Mouse (Mus musculus) MEL (cell line): Measurements from ENCODE around the gene Mrpl11. TPM values are rescaled to one million over a fixed set of nuclear protein-coding genes. Genes with fewer than 3 reads are reported as not detected.

Experiments
- DNase-seq: peaks from one replicate; pipeline ENCODE4 v3.0.0; 2011; ENCODE audit warnings: low read depth, low spot score
- H3K27ac ChIP-seq: 2 replicates; pipeline ENCODE4 v1.5.1; 2012; ENCODE audit warnings: low read depth, mild to moderate bottlenecking, control low read depth, low read length, moderate library complexity; ENCODE audit not compliant: control insufficient read depth
- H3K27me3 ChIP-seq, 2 experiments: fragments of 150-350 bp in 1 of 2; sonication (generic) in 1 of 2; 2 replicates each; pipeline ENCODE4 v1.6.1; 2012; ENCODE audit warnings: low read length in 2 of 2, mild to moderate bottlenecking in 2 of 2, improper control_type of control experiment in 1 of 2, moderate library complexity in 1 of 2; ENCODE audit not compliant: insufficient read depth in 2 of 2, control insufficient read depth in 1 of 2
- H3K36me3 ChIP-seq, 2 experiments: 2 replicates each; pipeline ENCODE4 v1.6.1; 2012 to 2014; ENCODE audit warnings: low read length in 2 of 2, improper control_type of control experiment in 1 of 2, inconsistent platforms in 1 of 2, mild to moderate bottlenecking in 1 of 2; ENCODE audit not compliant: insufficient read depth in 2 of 2, control insufficient read depth in 1 of 2
- H3K4me1 ChIP-seq, 2 experiments: fragments of 150-350 bp in 1 of 2; sonication (generic) in 1 of 2; 2 replicates each; pipeline ENCODE4 v1.6.1; 2012; ENCODE audit warnings: low read length in 2 of 2, improper control_type of control experiment in 1 of 2, mild to moderate bottlenecking in 1 of 2; ENCODE audit not compliant: insufficient read depth in 2 of 2, control insufficient read depth in 1 of 2
- H3K4me3 ChIP-seq, 2 experiments: fragments of 150-350 bp in 1 of 2; sonication (generic) in 1 of 2; 2 replicates each; pipeline ENCODE4 v1.5.1; 2012; ENCODE audit warnings: low read depth in 2 of 2, low read length in 2 of 2, mild to moderate bottlenecking in 2 of 2, moderate library complexity in 2 of 2, control low read depth in 1 of 2, improper control_type of control experiment in 1 of 2; ENCODE audit not compliant: control insufficient read depth in 1 of 2, insufficient read depth in 1 of 2
- H3K79me2 ChIP-seq: 2 replicates; pipeline ENCODE4 v1.6.1; 2012; ENCODE audit warnings: mild to moderate bottlenecking, low read length, moderate library complexity; ENCODE audit not compliant: control insufficient read depth, poor library complexity, insufficient read depth
- H3K9ac ChIP-seq: 2 replicates; pipeline ENCODE4 v1.6.1; 2012; ENCODE audit warnings: low read depth, mild to moderate bottlenecking, control low read depth, low read length, moderate library complexity; ENCODE audit not compliant: control insufficient read depth, poor library complexity, severe bottlenecking
- H3K9me3 ChIP-seq: fragments of 150-350 bp; sonication (generic); replicated peaks from 2 replicates; pipeline ENCODE4 v1.6.1; 2012; ENCODE audit warnings: mild to moderate bottlenecking, low read length, improper control_type of control experiment, moderate library complexity; ENCODE audit not compliant: insufficient read depth
- CHD1 ChIP-seq: IDR thresholded peaks from 2 replicates; pipeline ENCODE4 v1.6.1; 2012; ENCODE audit warnings: low read depth, mild to moderate bottlenecking, inconsistent platforms, low read length, improper control_type of control experiment
- CHD2 ChIP-seq: IDR thresholded peaks from 2 replicates; pipeline ENCODE4 v1.6.1; 2011; ENCODE audit warnings: low read length, improper control_type of control experiment
- E2F4 ChIP-seq: IDR thresholded peaks from 2 replicates; pipeline ENCODE4 v1.6.1; 2011; ENCODE audit warnings: low read depth, low read length, improper control_type of control experiment, borderline replicate concordance
- EP300 ChIP-seq, 2 experiments: IDR thresholded peaks; 2 replicates each; pipeline ENCODE4 v1.6.1; 2011; ENCODE audit warnings: improper control_type of control experiment in 2 of 2, low read length in 2 of 2, low read depth in 1 of 2, mild to moderate bottlenecking in 1 of 2
- ETS1 ChIP-seq: IDR thresholded peaks from 2 replicates; pipeline ENCODE4 v1.6.1; 2012; ENCODE audit warnings: low read depth, mild to moderate bottlenecking, inconsistent platforms, low read length, improper control_type of control experiment, moderate library complexity
- GABPA ChIP-seq: IDR thresholded peaks from 2 replicates; pipeline ENCODE4 v1.6.1; 2012; ENCODE audit warnings: low read depth, mild to moderate bottlenecking, inconsistent platforms, low read length, improper control_type of control experiment, moderate library complexity
- GATA1 ChIP-seq: IDR thresholded peaks from 2 replicates; pipeline ENCODE4 v1.6.1; 2011; ENCODE audit warnings: low read depth, low read length, improper control_type of control experiment
- KAT2A ChIP-seq: conservative IDR thresholded peaks from 2 replicates; pipeline ENCODE4 v1.6.1; 2012; ENCODE audit warnings: low read depth, low read length, improper control_type of control experiment, inconsistent platforms
- MAFK ChIP-seq: IDR thresholded peaks from 2 replicates; pipeline ENCODE4 v1.6.1; 2011; ENCODE audit warnings: low read depth, mild to moderate bottlenecking, low read length, improper control_type of control experiment, borderline replicate concordance
- MAX ChIP-seq: IDR thresholded peaks from 2 replicates; pipeline ENCODE4 v1.6.1; 2011; ENCODE audit warnings: low read length, improper control_type of control experiment
- MAZ ChIP-seq: IDR thresholded peaks from 2 replicates; pipeline ENCODE4 v1.6.1; 2012; ENCODE audit warnings: low read depth, mild to moderate bottlenecking, inconsistent platforms, low read length, improper control_type of control experiment
- MEF2A ChIP-seq: IDR thresholded peaks from 2 replicates; pipeline ENCODE4 v1.6.1; 2014; ENCODE audit warnings: low read depth, mild to moderate bottlenecking, inconsistent platforms, low read length, improper control_type of control experiment; ENCODE audit not compliant: poor library complexity, insufficient replicate concordance, severe bottlenecking; ENCODE audit errors: extremely low read depth
- MXI1 ChIP-seq: IDR thresholded peaks from 2 replicates; pipeline ENCODE4 v1.6.1; 2011; ENCODE audit warnings: mild to moderate bottlenecking, low read depth, low read length, improper control_type of control experiment
- MYB ChIP-seq: IDR thresholded peaks from 2 replicates; pipeline ENCODE4 v1.6.1; 2011; ENCODE audit warnings: mild to moderate bottlenecking, low read depth, low read length, improper control_type of control experiment
- NELFE ChIP-seq: IDR thresholded peaks from 2 replicates; pipeline ENCODE4 v1.6.1; 2011; ENCODE audit warnings: low read depth, low read length, improper control_type of control experiment
- POLR2A ChIP-seq, 2 experiments: IDR thresholded peaks; 2 replicates each; pipeline ENCODE4 v1.6.1; 2011 to 2012; ENCODE audit warnings: low read length in 2 of 2, mild to moderate bottlenecking in 2 of 2, control low read depth in 1 of 2, improper control_type of control experiment in 1 of 2, low read depth in 1 of 2, moderate library complexity in 1 of 2; ENCODE audit not compliant: control insufficient read depth in 1 of 2, insufficient read depth in 1 of 2, poor library complexity in 1 of 2
- POLR2AphosphoS2 ChIP-seq: IDR thresholded peaks from 2 replicates; pipeline ENCODE4 v1.6.1; 2011; ENCODE audit warnings: low read length, improper control_type of control experiment
- RAD21 ChIP-seq: IDR thresholded peaks from 2 replicates; pipeline ENCODE4 v1.6.1; 2011; ENCODE audit warnings: mild to moderate bottlenecking, low read depth, low read length, improper control_type of control experiment
- SIN3A ChIP-seq: IDR thresholded peaks from 2 replicates; pipeline ENCODE4 v1.6.1; 2012; ENCODE audit warnings: low read length, improper control_type of control experiment, inconsistent platforms
- SMC3 ChIP-seq: IDR thresholded peaks from 2 replicates; pipeline ENCODE4 v1.6.1; 2011; ENCODE audit warnings: low read depth, low read length, improper control_type of control experiment
- TBP ChIP-seq: IDR thresholded peaks from 2 replicates; pipeline ENCODE4 v1.8.0; 2011; ENCODE audit warnings: low read depth, low read length, improper control_type of control experiment
- TCF12 ChIP-seq: IDR thresholded peaks from 2 replicates; pipeline ENCODE4 v1.6.1; 2014; ENCODE audit warnings: low read depth, mild to moderate bottlenecking, inconsistent platforms, low read length, improper control_type of control experiment, moderate library complexity
- UBTF ChIP-seq: IDR thresholded peaks from 2 replicates; pipeline ENCODE4 v1.6.1; 2012; ENCODE audit warnings: low read depth, mild to moderate bottlenecking, inconsistent platforms, low read length, improper control_type of control experiment, moderate library complexity, borderline replicate concordance; ENCODE audit not compliant: insufficient read depth
- USF1 ChIP-seq: IDR thresholded peaks from 2 replicates; pipeline ENCODE4 v1.6.1; 2014; ENCODE audit warnings: low read depth, mild to moderate bottlenecking, inconsistent platforms, low read length, improper control_type of control experiment, moderate library complexity
- ZKSCAN1 ChIP-seq: IDR thresholded peaks from 2 replicates; pipeline ENCODE4 v1.6.1; 2012; ENCODE audit warnings: low read depth, mild to moderate bottlenecking, inconsistent platforms, low read length, improper control_type of control experiment, moderate library complexity
- ZMIZ1 ChIP-seq: IDR thresholded peaks from 2 replicates; pipeline ENCODE4 v1.6.1; 2012; ENCODE audit warnings: low read depth, mild to moderate bottlenecking, inconsistent platforms, low read length, improper control_type of control experiment, moderate library complexity
- ZNF384 ChIP-seq: IDR thresholded peaks from 2 replicates; pipeline ENCODE4 v1.6.1; 2012; ENCODE audit warnings: low read depth, mild to moderate bottlenecking, inconsistent platforms, low read length, improper control_type of control experiment
- polyA plus RNA-seq, 2 experiments: library from polyadenylated mRNA; stranded (reverse) in 1 of 2; unstranded in 1 of 2; fragments of >175 nt in 1 of 2; fragments of >200 nt in 1 of 2; gene quantifications; 2 replicates each; pipeline versions ENCODE4 v1.2.1 to v1.2.4; 2012; ENCODE audit warnings: low replicate concordance in 2 of 2, low read depth in 1 of 2; ENCODE audit not compliant: insufficient read length in 2 of 2, insufficient read depth in 1 of 2, missing spikeins in 1 of 2
- total RNA-seq: library from RNA; depleted of rRNA; stranded (reverse); fragments of 300-350 nt; gene quantifications from 2 replicates; pipeline ENCODE4 v1.2.3, GENCODE M21; 2012

Gene Mrpl11
- total and polyA plus RNA-seq, 3 experiments: 108 to 317 (median 124) TPM

- no peak overlapping the region for H3K27ac ChIP-seq
These were observed 33.2 kb upstream of the Mrpl11 start for GRCm38 (mm10) chr19:4928781-4929180.

GRCm38 (mm10) chr19:4936896-4937295 lies 25.1 kb upstream of the Mrpl11 start:
- H3K79me2 ChIP-seq: no peaks in the 10 kb centered on the region
- H3K4me1 ChIP-seq: no peaks in the 10 kb centered on the region
- no peaks in the 10 kb centered on the region for H3K9me3 ChIP-seq
- peaks cover 0 to 4% of the 10 kb centered on the region in 2 experiments; a peak in 3 of 4 replicates for H3K27me3 ChIP-seq
- no peak overlapping the region for H3K4me3 ChIP-seq
- no peak overlapping the region for H3K27ac ChIP-seq
- DNase-seq: no peak
- H3K9ac ChIP-seq: no peak overlapping the region
- no peak for TF ChIP-seq RAD21
- TF ChIP-seq KAT2A: no peak
- no peak for TF ChIP-seq UBTF
- no peak for TF ChIP-seq SIN3A
- TF ChIP-seq POLR2A (IDR thresholded peaks at IDR 0.05; ENCODE audit: control insufficient read depth in 1 of 2, insufficient read depth in 1 of 2, low read depth in 1 of 2, low read length in 2 of 2, poor library complexity in 1 of 2): no peak
- no peak for TF ChIP-seq MAX
- no peak for TF ChIP-seq TCF12
- TF ChIP-seq MEF2A: no peak
- TF ChIP-seq MXI1: no peak
- no peak for TF ChIP-seq GABPA
- TF ChIP-seq ZMIZ1: no peak
- H3K36me3 ChIP-seq: no peaks in the 10 kb centered on the region

More at GRCm38 (mm10) chr19:4928781-4929180, 33.2 kb upstream of the Mrpl11 start:
- Histone ChIP-seq H3K9me3 (no peaks in the 10 kb centered on the region), H3K9ac (peak overlapping the region; percentile 86), H3K79me2 (peaks cover 5% of the 10 kb centered on the region; the same call in 1 of the 2 replicates), H3K4me1 (peaks cover 0 to 9% of the 10 kb centered on the region in 2 experiments; a peak in 2 of 4 replicates), H3K4me3 (peak overlapping the region; percentile 65 to 69), H3K36me3 (peaks cover 0 to 4% of the 10 kb centered on the region in 2 experiments; a peak in 2 of 4 replicates), H3K27me3 (no peaks in the 10 kb centered on the region)
- TF ChIP-seq GABPA (no peak), USF1 (no peak), E2F4 (no peak), SMC3 (no peak), CHD1 (no peak), GATA1 (no peak), MAZ (no peak), ZKSCAN1 (no peak), NELFE (no peak), POLR2AphosphoS2 (no peak), CHD2 (no peak), ZNF384 (no peak), TBP (no peak), RAD21 (no peak), SIN3A (no peak), EP300 (IDR thresholded peaks at IDR 0.05; ENCODE audit: low read depth in 1 of 2, low read length in 2 of 2) (no peak), MYB (no peak), MAFK (no peak), ETS1 (no peak)
- DNase-seq: no peak
